Mouse (Mus musculus) testis, adult 2 months (tissue): Measurements from ENCODE around the gene Atr.

ENCODE experiments used
- CTCF ChIP-seq: fragments of 200-500 bp; IDR thresholded peaks from 2 replicates; pipeline ENCODE4 v1.5.1; 2012; ENCODE audit warnings: low read depth, mild to moderate bottlenecking, inconsistent platforms, low read length, moderate library complexity; ENCODE audit not compliant: control insufficient read depth, insufficient read depth, insufficient replicate concordance
- POLR2A ChIP-seq: fragments of 200-500 bp; IDR thresholded peaks from 2 replicates; pipeline ENCODE4 v1.6.1; 2012; ENCODE audit warnings: low read depth, mild to moderate bottlenecking, inconsistent platforms, low read length, moderate library complexity; ENCODE audit not compliant: control insufficient read depth

- TF ChIP-seq CTCF = no peak
- TF ChIP-seq POLR2A = no peak; the same call in 1 of the 2 replicates
Measured at GRCm38 (mm10) chr9:95844825-95845460, 12.5 kb upstream of the Atr start, which contains the start of gene Pls1.
